Mouse (Mus musculus): ENCODE results near the gene Mrpl12.

- no peak; the same call in 1 of the 2 replicates for TF ChIP-seq CTCF (IDR thresholded peaks at IDR 0.05; ENCODE audit: borderline replicate concordance, insufficient read depth, low read depth, low read length)
- no peak for TF ChIP-seq POLR2A (IDR thresholded peaks at IDR 0.05; ENCODE audit: borderline replicate concordance, insufficient read depth, low read length)
Observed at GRCm38 (mm10) chr11:120458847-120459597, 25.4 kb upstream of the Mrpl12 start.

Data from cerebellum, adult 2 months (tissue).